Mouse (Mus musculus): ENCODE measurements around the gene Relch.
"Not testable (repeated sequence)": the region's sequence is repeated elsewhere in the genome, so short reads cannot be mapped to it uniquely, and the experiment has no call there.

The Relch gene

DNA sequence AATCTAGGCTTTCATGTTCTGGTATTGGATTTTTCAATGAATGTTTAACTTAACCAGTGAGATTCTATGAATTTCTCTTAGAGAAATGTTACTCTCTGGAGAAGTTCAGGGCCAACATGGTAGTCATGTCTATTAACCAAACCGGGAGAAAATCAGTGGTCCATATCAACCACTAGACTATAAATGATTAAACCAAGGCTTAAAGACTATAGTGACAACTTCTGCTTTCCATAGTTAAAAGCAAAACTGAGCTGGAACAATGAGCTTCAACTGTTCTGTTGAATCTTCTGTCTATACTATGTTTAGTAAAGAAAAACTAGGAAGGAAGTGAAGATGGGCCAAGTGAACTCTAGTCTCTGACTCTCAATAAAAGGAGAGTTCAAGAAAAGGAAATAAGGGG, 82.8 kb downstream of the Relch start:
- no peak for DNase-seq (ENCODE audit: low spot score)

DNA sequence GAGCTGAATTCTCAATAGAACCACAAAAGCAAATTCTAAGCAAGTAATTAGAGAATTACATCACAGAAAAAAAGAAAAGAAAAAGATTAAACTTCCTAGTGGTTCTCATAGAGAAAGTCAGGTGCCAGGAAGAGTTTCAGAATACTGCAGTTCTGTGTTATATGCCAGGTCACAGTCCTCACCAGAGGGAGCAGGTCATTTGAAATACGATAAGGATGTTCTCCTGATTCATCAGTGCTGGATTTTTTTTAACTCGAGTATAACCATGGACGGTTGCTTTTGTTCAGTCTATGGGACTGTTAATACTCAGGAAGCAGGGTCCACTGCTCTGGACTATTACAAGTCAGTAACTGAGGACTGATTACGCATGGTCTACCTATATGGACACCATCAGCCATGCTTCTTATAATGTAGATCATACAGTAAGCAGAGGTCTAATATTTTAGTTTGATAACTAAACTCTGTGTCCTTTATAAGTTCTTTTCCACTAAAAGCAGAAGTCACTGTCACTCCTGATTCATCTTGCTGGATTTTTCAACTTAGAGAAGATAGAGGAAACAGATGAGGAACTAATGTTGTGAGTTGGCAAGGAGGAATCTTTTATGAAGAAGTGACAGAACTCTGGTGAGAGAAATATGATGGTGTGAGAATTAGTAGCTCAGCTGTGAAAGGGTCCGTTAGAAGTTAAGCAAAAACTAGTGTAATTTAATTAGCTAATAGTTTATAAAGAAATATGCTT, 83.4 kb downstream of the Relch start:
- no peak for DNase-seq (ENCODE audit: low spot score)

DNA sequence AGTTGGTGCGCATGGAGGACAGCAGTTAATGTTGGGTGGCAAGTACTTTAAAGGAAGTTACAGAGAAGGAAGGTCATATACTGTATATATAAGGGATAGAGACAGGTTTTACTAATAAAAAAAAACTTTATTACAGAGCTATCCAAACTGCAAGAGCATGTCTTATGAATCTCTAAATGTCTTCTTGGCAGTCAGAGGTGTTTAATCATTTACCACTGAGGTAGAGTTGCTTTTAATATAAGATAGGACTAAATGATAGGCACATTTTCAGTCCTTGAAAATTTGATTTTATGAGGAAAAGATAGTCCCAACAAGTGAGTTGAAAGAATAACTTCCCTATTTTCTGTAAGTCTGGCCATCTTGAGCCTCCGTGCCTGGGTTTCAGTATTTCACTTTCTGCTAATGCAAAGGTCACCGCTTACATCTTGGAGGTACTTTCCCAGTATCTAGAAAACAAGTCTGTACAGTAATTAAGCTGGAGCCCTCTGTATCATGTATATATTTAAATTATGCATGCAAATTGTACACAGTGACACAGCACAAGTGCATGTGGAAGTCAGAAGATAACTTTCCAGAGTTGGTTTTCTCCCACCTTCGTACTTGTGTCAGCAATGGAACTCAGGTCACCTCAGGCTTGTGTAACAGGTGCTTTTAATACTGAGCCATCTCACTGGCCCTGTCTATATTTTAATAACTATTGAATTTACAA, 84.6 kb downstream of the Relch start:
- DNase-seq (ENCODE audit: low spot score) = no peak

DNA sequence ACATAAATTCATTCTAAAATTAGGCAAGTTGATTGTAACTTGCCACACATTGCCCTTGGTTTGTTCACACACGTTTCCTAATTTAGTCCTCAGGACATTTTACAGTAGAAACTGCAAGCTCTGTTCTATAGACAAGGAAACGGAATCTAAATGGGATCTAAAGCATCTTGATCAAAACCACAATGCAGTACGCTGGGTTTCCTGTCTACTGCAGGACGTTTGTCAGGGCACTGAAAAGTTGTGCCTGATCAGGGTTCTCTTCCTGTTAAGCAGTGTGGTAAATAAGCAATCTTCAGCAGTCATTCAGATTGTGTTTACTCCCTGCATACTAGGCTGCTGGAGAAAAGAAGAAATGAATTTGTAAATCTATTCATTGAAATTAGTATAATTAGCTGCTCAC, 88.5 kb downstream of the Relch start:
- DNase-seq (ENCODE audit: low spot score) = no peak

- no peak for DNase-seq (ENCODE audit: low spot score)
Observed at GRCm38 (mm10) chr1:105752944-105753343, 89.3 kb downstream of the Relch start.

DNA sequence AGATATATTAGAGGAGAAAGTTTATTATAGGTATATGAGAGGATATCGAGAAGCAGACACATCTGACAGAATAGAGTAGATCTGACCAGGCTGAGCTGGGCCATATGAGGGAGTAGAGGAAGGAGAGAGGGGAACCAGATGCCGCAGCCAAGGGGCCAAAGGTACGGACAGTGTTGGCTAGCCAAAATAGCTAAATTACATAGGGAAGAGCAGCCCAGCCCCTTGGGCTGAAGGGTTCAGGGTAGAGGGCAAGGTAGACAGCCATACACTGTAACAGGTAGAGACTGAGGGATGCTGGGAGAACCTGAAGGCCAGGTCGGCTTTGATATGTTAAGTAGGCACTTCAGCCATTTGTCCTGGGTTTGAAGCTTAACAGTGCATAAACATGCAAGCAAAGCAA, 95.1 kb downstream of the Relch start:
- no peak for DNase-seq (ENCODE audit: low spot score)

GRCm38 (mm10) chr1:105759422-105760165, 95.9 kb downstream of the Relch start:
- DNase-seq (ENCODE audit: low spot score) = no peak

DNA sequence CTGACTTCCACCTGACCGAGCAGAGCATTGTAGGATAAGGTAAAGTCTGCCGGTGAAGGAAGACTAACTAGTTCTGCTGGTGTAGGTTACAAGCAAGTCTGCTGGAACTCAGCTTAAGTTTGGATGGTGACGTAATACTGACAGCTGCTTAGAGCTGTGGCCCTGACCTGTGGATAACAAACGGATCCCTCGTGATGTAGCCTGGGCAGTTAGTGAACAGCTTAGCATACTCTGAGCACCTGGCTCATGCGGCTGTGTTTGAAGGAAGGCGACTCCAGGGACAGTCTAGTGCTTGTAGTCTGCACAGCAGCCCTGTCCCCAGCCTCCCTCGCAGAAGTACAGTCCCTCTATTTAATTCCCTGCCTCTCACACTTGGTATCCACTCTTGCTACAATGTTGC, 101.9 kb downstream of the Relch start:
- no peak for DNase-seq (ENCODE audit: low spot score)

GRCm38 (mm10) chr1:105766099-105766498, 102.4 kb downstream of the Relch start:
- not testable (repeated sequence) for DNase-seq (ENCODE audit: low spot score)

DNA sequence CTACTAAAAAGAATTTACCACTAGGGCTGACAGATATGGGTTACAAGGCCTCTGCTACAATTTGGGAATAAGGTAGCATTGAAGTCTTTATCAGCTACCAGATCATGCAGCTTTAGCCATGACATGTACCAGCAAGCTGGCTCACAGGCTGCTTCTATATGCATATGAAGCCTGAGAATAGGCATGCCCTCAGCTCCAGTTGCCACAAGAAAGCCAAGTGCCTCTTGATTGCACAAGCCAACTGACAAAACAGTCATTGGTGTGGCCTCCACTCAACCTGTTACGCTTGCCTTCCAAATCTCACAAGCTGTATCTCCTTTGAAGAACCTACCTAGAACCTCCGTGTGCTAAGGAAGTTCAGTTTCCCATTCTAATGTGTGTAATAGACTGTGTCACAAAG, 104.7 kb downstream of the Relch start:
- no peak for DNase-seq (ENCODE audit: low spot score)

DNA sequence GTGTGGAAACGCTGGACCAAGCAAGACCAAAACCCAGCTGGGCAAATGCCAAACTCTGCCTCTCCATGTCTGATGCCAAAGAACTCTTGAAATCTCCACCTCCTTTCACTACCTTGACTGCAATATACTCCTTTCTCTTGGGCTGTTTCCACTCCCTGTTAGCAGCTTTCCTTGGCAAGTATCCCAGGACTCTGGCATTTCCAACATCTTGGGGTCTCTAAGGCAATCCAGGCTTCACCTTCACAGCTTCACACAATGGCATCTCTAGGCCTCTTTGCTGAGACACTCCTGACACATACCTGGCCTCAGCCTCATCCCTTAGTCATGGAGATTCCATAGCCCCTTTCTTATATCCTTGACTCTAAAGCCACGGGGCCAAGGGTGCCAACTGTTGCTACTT, 107.0 kb downstream of the Relch start:
- no peak for DNase-seq (ENCODE audit: low spot score)

DNA sequence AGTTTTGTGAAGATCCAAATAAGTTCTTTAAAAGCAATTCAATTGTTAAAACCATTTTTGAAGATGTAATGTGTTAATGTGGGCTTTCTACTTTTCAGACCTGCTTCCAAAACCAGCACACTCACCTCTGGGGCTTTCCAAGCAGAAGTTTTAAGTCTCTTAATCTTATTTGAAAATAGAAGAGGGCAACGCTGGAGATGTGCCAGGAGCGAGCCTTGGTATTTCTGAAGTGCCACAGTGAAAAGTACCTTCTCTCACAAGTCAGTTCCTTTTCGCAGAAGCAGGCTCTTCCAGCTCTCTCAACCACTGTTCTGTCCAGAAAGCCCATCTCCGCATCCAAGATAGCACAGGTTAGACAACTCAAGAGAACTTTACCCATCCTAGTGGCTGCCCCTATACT, 112.8 kb downstream of the Relch start:
- DNase-seq (ENCODE audit: low spot score) = no peak

DNA sequence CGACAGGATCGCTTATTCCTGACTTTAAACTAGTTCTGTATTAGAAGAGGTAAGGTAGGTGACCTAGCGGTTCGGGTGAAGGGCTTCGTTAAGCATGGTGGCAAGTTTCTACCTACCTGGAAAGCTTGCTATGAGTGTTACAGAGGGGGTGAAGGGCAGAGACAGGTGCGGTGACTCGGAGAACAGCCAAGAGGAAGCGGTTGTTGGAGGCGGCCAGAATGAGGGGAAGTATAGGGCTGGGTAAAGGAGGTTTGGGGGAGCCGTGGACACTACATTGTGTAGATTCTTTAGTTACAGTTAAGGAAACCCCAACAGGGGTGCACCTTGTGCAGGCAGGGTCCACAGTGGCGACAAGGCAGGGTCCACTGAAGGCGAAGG, 116.4 kb downstream of the Relch start:
- no peak for DNase-seq (ENCODE audit: low spot score)

GRCm38 (mm10) chr1:105780457-105781364, 117.0 kb downstream of the Relch start, which contains the start of gene Tnfrsf11a:
Gene Tnfrsf11a (plus strand): TSS chr1:105780718.
- DNase-seq (ENCODE audit: low spot score) = peak; percentile 68

GRCm38 (mm10) chr1:105781391-105782146, 117.9 kb downstream of the Relch start:
- no peak for DNase-seq (ENCODE audit: low spot score)

- DNase-seq (ENCODE audit: low spot score) = no peak
Observed at GRCm38 (mm10) chr1:105784257-105785016, 120.8 kb downstream of the Relch start.

GRCm38 (mm10) chr1:105785146-105785545, 121.5 kb downstream of the Relch start:
- no peak for DNase-seq (ENCODE audit: low spot score)

DNA sequence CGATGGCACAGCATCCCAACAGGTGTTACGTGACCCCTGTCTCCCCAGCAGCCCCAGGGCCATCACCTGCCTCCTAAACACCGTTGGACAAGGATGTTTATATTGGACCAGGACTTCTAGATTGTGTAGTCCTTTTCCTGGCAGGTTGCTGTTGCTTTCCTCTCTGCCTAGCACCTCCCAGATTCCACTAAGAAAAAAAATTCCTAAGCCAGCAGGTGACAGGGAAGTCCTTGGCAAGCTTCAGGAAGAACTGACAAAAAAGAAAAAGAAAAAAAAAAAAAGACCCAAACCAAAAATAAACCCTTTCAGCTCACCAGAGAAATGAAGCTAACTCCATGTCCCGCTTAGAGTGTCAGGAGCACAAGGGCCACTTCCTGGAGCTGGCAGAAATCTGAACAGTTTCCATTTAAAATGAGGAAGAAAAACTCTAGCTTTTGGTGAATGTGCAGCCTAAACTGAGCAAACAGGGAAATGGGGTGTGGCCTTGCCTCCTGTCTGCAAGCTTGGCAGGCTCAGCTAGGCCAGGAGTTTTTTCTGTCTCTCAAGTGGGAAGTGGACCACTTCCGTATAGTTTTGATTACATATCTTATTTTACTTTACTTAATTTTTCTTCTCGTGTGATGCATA, 123.2 kb downstream of the Relch start:
- DNase-seq (ENCODE audit: low spot score) = no peak

DNA sequence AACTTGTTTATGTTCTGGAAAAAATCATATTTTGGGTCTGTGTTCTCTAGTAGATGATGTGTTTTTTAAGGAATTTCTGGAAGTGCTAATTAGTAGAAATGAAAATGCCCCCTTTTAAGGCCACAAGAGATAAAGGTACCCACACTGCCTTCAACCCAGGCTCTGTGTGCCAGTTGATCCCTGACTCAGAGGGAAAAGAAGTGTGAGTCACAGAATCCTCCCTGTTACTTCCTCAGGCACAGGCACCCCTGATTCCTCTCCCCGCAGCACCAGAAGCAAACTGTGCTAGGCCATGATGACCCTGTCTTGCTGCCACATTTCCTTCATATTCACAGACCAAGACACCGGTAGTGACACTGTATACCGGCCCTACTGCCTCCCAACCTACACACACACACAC, 126.4 kb downstream of the Relch start:
- no peak for DNase-seq (ENCODE audit: low spot score)

DNA sequence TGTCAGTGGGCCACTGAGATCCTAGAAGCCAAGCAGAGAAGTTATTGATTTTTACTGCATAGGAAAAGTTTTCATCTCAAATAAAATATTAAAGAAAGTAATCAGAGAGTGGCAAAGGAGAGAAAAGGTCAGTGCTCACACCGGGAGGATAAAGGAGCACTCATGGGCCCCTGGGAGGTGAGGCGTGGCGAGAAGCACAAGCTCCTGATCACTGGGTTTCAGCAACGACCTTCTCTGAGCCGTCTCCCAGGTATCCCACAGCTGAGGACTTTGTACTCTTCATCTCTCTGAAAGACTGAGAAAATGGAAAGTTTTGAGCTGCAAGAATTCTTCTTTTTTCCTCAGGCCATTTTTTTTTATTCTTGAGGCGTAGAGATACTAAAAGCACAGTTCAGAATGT, 131.0 kb downstream of the Relch start:
- DNase-seq (ENCODE audit: low spot score) = no peak

All from ovary, postnatal 36 days (tissue).